Mouse (Mus musculus) small intestine, adult 2 months (tissue): ENCODE data around the gene Arhgef1.

Experiments used
- CTCF ChIP-seq: fragments of 200-500 bp; IDR thresholded peaks from 2 replicates; pipeline ENCODE4 v1.5.1; 2012; ENCODE audit warnings: low read depth, mild to moderate bottlenecking, control low read depth, inconsistent platforms, low read length, moderate library complexity, mixed read lengths; ENCODE audit not compliant: insufficient replicate concordance, insufficient read length; ENCODE audit errors: extremely low read depth
- POLR2A ChIP-seq: fragments of 200-500 bp; IDR thresholded peaks from 2 replicates; pipeline ENCODE4 v1.6.1; 2012; ENCODE audit warnings: low read depth, mild to moderate bottlenecking, control low read depth, inconsistent platforms, low read length, moderate library complexity

DNA sequence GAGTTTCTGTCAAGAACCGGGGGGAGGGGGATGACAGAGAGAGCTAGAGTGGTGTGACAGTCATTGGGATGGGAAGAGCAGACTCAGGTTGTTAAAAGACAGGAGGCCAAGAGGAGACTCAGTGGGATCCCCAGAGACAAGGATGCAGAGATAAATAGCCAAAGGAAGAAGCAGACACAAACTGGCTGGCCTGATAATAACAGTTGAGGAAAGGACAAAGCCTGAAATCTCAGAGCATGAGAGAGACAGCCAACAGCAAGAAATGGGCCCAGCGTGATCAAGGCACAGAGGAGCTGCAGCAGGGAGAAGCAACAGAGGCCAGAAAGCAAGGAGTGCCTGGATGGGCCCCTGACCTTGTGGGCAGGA is 465 bp upstream of the Arhgef1 start:
- TF ChIP-seq POLR2A, result no peak
- TF ChIP-seq CTCF, result no peak
